Mouse (Mus musculus) midbrain, embryonic 12.5 days (tissue): ENCODE measurements around the gene Tmem128. TPM values are rescaled to one million over a fixed set of nuclear protein-coding genes. Genes with fewer than 3 reads are reported as not detected.

Experiments
- ATAC-seq: fragments of 200-750 bp; cut with Nextera tagmentation; 2 replicates; pipeline ENCODE4 v1.8.0; 2017; ENCODE audit warnings: low read depth, moderate TSS enrichment, moderate library complexity; ENCODE audit not compliant: low FRiP score
- H3K27ac ChIP-seq: fragments of 300-500 bp; sonication (generic); replicated peaks from 2 replicates; pipeline ENCODE4 v1.5.1; 2016; ENCODE audit warnings: mild to moderate bottlenecking
- H3K27me3 ChIP-seq: fragments of 300-500 bp; sonication (generic); 2 replicates; pipeline ENCODE4 v1.6.1; 2016; ENCODE audit warnings: mild to moderate bottlenecking
- H3K36me3 ChIP-seq: fragments of 300-500 bp; sonication (generic); 2 replicates; pipeline ENCODE4 v1.6.1; 2016
- H3K4me1 ChIP-seq: fragments of 300-500 bp; sonication (generic); 2 replicates; pipeline ENCODE4 v1.6.1; 2016
- H3K4me2 ChIP-seq: fragments of 300-500 bp; sonication (generic); replicated peaks from 2 replicates; pipeline ENCODE4 v1.6.1; 2016; ENCODE audit warnings: mild to moderate bottlenecking, moderate library complexity
- H3K4me3 ChIP-seq: fragments of 300-500 bp; sonication (generic); 2 replicates; pipeline ENCODE4 v1.5.1; 2016; ENCODE audit warnings: mild to moderate bottlenecking
- H3K9ac ChIP-seq: fragments of 300-500 bp; sonication (generic); replicated peaks from 2 replicates; pipeline ENCODE4 v1.6.1; 2016; ENCODE audit warnings: mild to moderate bottlenecking, moderate library complexity
- H3K9me3 ChIP-seq: fragments of 300-500 bp; sonication (generic); 2 replicates; pipeline ENCODE4 v1.6.1; 2016; ENCODE audit warnings: mild to moderate bottlenecking
- WGBS: fragments of 180-500 bp; shearing (Covaris S2); methylation state at CpG from one replicate; pipeline ENCODE4 v1.1.7; 2016; 5-methylcytosine and 5-hydroxymethylcytosine counted together
- polyA plus RNA-seq: library from polyadenylated mRNA; unstranded; fragments of >200 nt; fragmentation: Nextera tagmentation; extraction: Ambion mirVana; gene quantifications from 2 replicates; pipeline ENCODE4 v1.2.1, GENCODE M21; 2016

Tmem128 gene
- polyA plus RNA-seq, 1 experiment from 2014 or later, result 88.3 TPM

DNA sequence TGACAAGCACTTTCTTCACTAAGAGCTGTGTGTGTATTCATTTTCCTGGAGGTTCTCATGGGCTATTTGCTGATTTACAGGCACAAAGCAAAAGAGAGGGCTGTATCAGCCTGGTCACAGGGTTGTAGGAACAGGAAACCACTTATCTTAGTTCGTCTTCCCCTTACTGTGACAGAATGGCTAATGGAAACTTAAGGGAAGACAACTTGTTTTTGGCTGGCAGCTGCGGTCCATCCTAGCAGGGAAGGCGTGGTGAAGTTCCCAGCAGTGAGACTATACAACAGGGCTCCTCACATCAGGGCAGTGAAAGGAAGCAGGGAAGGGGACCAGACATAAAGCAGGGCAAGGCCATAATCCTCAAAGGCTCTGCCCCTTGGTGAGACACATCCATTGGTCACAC, 4.3 kb upstream of the Tmem128 start:
- no peak overlapping the region for H3K27ac ChIP-seq
- peaks cover 4% of the 10 kb centered on the region; the same call in 1 of the 2 replicates for H3K27me3 ChIP-seq
- no peaks in the 10 kb centered on the region for H3K36me3 ChIP-seq
- no peak overlapping the region for H3K4me2 ChIP-seq
- no peaks in the 10 kb centered on the region for H3K9me3 ChIP-seq
- H3K4me1 ChIP-seq, result no peaks in the 10 kb centered on the region
- H3K9ac ChIP-seq, result no peak overlapping the region
- WGBS, result 84% methylated on average over 3 of the region's 3 CpGs
- ATAC-seq, result no peak
- no peak overlapping the region for H3K4me3 ChIP-seq

DNA sequence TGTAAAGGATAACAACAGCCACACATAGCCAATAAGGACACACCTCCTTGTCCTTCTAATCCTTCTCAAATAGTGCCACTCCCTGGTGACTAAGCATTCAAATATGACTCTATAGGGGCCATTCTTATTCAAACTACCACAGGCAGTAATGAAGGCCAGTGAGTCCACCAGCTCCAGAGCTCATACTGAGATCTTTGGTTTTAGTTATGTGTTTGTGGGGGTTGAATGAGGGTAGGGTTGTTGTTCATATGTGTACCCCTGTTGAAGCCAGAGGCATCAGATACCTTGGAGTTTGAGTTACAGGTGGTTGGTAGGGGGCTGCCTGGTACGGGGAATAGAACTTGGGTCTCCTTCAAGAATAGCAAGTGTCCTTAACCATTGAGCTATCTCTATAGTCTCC, 3.4 kb upstream of the Tmem128 start:
- no peaks in the 10 kb centered on the region for H3K36me3 ChIP-seq
- H3K4me3 ChIP-seq, result no peak overlapping the region
- H3K4me1 ChIP-seq, result peaks cover 6% of the 10 kb centered on the region
- no peak overlapping the region for H3K27ac ChIP-seq
- ATAC-seq, result no peak
- no peak overlapping the region for H3K4me2 ChIP-seq
- 100% methylated on average over 1 of the region's 1 CpGs for WGBS
- peaks cover 4% of the 10 kb centered on the region; the same call in 1 of the 2 replicates for H3K27me3 ChIP-seq
- no peaks in the 10 kb centered on the region for H3K9me3 ChIP-seq
- H3K9ac ChIP-seq, result no peak overlapping the region

DNA sequence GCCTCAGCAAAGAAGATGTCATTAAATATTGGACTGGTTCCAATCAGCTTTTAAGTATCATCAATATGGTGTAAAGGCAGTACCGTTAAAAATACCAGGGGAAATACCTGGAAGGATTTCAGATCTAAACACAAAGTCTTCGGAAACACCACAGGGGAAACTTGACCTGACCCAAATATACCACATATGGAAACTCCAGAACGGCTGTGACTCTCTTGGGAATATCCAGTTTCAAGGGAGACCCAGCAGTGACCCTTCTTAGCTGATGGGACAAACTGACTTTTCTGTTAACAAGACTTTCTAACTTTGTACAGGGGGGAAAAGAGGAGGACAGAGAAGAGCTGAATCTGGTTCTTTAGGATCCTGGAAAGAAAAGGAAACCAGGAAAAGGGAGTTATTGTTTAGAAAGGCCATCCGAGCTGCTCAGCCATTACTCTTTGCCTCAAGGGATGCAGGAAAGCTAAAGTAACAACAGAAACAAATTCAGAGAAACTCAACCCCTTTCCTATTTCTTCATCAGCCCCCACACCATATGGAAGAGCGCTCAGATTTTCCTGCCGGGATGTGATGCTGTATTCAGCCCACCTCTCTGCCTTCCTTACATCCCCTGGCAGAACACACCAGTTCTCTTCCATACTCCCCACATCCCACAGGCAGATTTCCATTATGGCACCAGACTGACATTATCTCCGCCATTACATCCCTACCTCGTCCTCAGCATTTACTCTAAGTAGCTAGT, 1.8 kb upstream of the Tmem128 start:
- ATAC-seq, result no peak
- Histone ChIP-seq H3K4me2 (no peak overlapping the region), H3K9me3 (no peaks in the 10 kb centered on the region), H3K4me3 (no peak overlapping the region), H3K9ac (no peak overlapping the region), H3K27me3 (peaks cover 4% of the 10 kb centered on the region; the same call in 1 of the 2 replicates), H3K4me1 (peaks cover 6% of the 10 kb centered on the region), H3K27ac (no peak overlapping the region), H3K36me3 (peaks cover 10% of the 10 kb centered on the region)
- WGBS, result 82% methylated on average over 8 of the region's 8 CpGs

DNA sequence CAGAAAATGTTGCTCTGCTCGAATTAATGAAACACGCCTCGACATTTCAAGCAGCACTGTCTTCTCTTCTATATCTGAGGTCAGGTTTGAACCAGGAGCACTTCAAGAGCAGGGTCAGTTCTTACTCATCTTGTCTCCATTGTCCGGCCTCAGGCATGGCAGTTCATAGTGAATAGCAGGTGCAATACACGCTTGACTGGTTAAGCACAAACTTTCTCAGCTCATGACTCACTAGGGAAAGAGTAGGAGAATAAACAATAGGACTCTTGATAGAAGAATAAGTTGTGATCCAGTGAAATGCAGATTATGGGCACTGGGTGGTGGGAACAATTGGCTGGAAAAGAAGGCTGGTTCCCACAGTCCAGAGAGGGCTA, 1.2 kb upstream of the Tmem128 start:
- Histone ChIP-seq H3K4me1 (peaks cover 6% of the 10 kb centered on the region), H3K27me3 (peaks cover 4% of the 10 kb centered on the region; the same call in 1 of the 2 replicates), H3K27ac (no peak overlapping the region), H3K9ac (no peak overlapping the region), H3K9me3 (no peaks in the 10 kb centered on the region), H3K4me2 (no peak overlapping the region), H3K4me3 (no peak overlapping the region), H3K36me3 (peaks cover 15% of the 10 kb centered on the region)
- ATAC-seq, result no peak
- WGBS, result 83% methylated on average over 5 of the region's 5 CpGs

DNA sequence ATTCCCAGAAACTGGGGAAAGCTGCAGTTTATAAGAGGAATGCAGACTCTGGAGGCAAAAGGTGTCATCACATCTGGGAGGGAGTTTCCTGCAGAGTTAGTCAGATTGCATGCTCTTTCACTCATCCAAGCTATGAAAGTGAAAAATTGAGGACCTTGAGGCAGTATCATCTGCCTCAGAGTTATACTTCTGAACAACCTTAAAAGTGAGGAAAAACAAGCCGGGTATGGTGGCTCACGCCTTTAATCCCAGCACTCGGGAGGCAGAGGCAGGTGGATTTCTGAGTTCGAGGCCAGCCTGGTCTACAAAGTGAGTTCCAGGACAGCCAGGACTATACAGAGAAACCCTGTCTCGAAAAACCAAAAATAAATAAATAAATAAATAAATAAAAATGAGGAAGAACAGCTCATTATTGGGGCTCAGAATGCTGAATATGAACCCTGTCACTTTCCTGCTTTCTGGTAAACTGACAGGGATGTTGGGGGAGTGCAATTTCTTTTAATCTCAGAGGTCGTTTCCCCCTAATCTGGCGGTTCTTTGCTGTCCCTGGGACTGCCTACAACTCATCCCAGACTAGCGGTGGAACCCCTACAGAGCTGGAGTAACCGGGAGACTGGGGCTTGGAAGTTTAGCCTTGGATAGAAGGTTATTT, 404 bp upstream of the Tmem128 start:
- Histone ChIP-seq H3K4me2 (peak overlapping the region; percentile 68), H3K9me3 (no peaks in the 10 kb centered on the region), H3K27ac (peak overlapping the region; percentile 63), H3K4me3 (peak overlapping the region; percentile 86), H3K36me3 (peaks cover 24% of the 10 kb centered on the region), H3K27me3 (peaks cover 4% of the 10 kb centered on the region; the same call in 1 of the 2 replicates), H3K9ac (peak overlapping the region; percentile 83), H3K4me1 (peaks cover 6% of the 10 kb centered on the region)
- ATAC-seq, result peak; percentile 32
- WGBS, result 42% methylated on average over 9 of the region's 9 CpGs

DNA sequence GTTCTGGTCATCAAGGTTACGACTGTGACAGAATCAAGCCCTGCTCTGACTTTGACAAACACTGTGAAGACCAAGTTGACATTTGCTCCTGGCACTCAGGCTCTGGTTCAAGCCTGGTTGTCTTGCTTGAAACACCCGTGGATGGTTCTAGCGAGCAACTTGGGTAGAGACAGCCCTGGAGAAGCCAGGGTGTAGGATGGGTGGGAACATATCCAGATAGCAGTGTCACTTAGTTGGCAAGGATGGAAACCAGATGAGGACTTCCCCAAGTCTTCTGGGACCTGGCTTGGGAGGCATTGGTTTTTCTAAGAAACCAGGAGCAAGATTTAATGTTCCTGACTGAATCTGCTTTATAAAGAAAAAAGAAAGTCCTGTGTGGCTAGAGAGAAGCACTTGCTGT, 11.0 kb downstream of the Tmem128 start:
- Histone ChIP-seq H3K27me3 (peaks cover 27% of the 10 kb centered on the region), H3K4me2 (no peak overlapping the region), H3K9me3 (no peaks in the 10 kb centered on the region), H3K4me3 (no peak overlapping the region), H3K27ac (no peak overlapping the region), H3K4me1 (no peaks in the 10 kb centered on the region), H3K9ac (no peak overlapping the region), H3K36me3 (peaks cover 49% of the 10 kb centered on the region)
- ATAC-seq, result no peak
- WGBS, result 90% methylated on average over 3 of the region's 3 CpGs

DNA sequence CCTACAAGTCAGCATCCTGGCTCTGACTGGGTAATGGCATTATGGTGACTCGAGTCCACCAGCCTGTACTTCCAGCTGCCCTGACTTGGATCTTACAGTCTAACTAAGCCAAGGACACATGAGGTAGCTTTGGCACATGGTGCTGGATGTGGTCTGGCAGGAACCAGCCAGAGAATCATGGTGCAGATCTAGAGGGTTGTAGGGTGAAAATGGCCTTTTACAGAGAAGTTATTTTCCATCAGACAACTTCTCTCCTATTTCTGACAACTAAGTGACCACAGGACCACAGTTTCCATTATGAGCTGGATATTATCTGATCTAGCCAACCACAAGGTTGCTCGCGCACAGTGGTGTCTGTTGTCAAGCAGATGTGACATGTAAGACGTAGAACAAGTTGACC, 13.8 kb downstream of the Tmem128 start:
- peaks cover 55% of the 10 kb centered on the region for H3K27me3 ChIP-seq

DNA sequence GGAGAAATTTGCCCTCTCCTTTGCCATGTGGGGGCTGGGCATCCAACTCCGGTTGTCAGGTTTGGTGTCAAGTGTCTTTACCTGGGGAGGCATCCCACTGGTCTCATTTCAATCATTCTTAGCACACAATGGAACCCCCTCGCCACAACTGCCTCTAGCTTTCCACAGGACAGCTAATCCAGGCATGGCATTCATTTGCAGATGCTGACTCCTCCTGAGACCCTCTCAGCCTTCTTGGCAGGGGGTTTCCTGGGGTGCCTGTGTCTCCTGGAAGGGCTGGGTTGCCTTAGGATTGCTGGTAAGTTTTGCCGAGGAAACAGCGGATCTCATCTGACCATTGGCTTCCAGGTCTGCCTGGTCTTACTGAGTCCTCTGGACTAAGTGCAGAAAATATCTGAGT, 15.8 kb downstream of the Tmem128 start, which contains the start of gene Otop1:
Gene Otop1, plus strand, starts transcription at position 202 of the 400 bp plus-strand sequence.
- no peak for ATAC-seq
- peaks cover 71% of the 10 kb centered on the region for H3K27me3 ChIP-seq

More for the DNA sequence above, 13.8 kb downstream of the Tmem128 start:
- Histone ChIP-seq H3K9ac (no peak overlapping the region), H3K27ac (no peak overlapping the region), H3K4me2 (no peak overlapping the region), H3K36me3 (peaks cover 23% of the 10 kb centered on the region), H3K4me1 (peaks cover 17% of the 10 kb centered on the region), H3K9me3 (no peaks in the 10 kb centered on the region), H3K4me3 (no peak overlapping the region)
- 88% methylated on average over 4 of the region's 4 CpGs for WGBS
- no peak for ATAC-seq

DNA sequence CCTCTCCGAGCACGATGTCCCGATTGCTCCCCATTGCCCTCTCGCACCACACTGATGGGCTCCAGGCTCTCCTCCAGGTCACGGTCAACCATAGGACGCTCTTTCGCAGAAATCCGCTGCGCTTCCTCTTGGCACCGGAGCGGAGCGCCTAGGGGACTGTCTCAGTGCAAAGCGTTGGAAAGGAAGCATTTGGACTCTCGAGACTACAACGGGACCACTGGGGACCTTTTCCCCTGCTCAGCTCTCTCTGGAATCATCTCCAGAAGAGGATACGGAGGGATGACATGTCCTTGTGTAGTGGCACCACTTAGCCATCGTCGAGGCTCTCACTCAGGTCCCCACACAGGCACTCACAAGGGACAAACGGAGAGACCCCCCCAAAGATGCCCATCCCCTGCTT, 16.5 kb downstream of the Tmem128 start:
- no peak for ATAC-seq

More for the DNA sequence above, 15.8 kb downstream of the Tmem128 start, which contains the start of gene Otop1:
- H3K36me3 ChIP-seq, result peaks cover 10% of the 10 kb centered on the region
- H3K4me2 ChIP-seq, result peak within 1 kb of the TSS; percentile 50
- H3K4me1 ChIP-seq, result peaks cover 17% of the 10 kb centered on the region
- no peak within 1 kb of the TSS for H3K27ac ChIP-seq
- under 1% methylated on average over 4 of the region's 4 CpGs for WGBS
- no peaks in the 10 kb centered on the region for H3K9me3 ChIP-seq
- peak within 1 kb of the TSS; percentile 36 for H3K4me3 ChIP-seq
- H3K9ac ChIP-seq, result no peak within 1 kb of the TSS

DNA sequence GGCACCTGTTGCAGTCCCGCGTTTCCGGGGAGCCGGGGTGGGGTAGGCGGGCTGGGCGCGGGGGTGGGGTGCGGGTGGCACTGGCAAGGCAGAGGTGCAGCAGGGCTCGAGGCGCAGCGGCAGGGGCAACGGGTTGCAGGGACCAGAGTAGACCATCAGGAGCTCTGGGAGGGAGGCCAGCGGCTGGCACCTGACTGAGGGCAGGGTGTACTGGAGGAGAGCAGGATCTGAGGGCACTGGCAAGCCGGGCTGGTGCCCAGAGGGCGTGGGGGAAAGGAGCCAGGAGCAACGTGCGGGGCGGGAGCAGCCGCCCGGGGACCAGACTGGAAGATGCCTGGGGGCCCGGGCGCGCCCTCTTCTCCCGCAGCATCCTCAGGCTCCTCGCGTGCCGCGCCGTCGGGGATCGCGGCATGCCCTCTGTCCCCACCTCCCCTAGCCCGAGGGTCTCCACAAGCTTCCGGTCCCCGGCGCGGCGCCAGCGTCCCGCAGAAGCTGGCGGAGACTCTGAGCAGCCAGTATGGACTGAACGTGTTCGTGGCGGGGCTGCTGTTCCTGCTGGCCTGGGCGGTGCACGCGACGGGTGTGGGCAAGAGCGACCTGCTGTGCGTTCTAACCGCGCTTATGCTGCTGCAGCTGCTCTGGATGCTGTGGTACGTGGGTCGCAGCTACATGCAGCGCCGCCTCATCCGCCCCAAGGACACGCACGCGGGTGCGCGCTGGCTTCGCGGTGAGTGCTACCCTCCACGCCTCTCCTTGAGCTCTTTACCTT, 17.3 kb downstream of the Tmem128 start:
- peaks cover 83% of the 10 kb centered on the region for H3K27me3 ChIP-seq
- no peaks in the 10 kb centered on the region for H3K9me3 ChIP-seq
- peak overlapping the region; percentile 50 for H3K4me2 ChIP-seq
- WGBS, result 2% methylated on average over 65 of the region's 65 CpGs
- no peak overlapping the region for H3K27ac ChIP-seq
- no peaks in the 10 kb centered on the region for H3K36me3 ChIP-seq
- peak; percentile 59; the same call in 1 of the 2 replicates for ATAC-seq
- H3K4me3 ChIP-seq, result peak overlapping the region; percentile 36
- H3K9ac ChIP-seq, result peak overlapping the region; percentile 24; the same call in 1 of the 2 replicates
- H3K4me1 ChIP-seq, result peaks cover 17% of the 10 kb centered on the region

More for the DNA sequence above, 16.5 kb downstream of the Tmem128 start:
- peak overlapping the region; percentile 36 for H3K4me3 ChIP-seq
- WGBS, result 1% methylated on average over 19 of the region's 19 CpGs
- H3K4me2 ChIP-seq, result peak overlapping the region; percentile 50
- peaks cover 76% of the 10 kb centered on the region for H3K27me3 ChIP-seq
- peaks cover 17% of the 10 kb centered on the region for H3K4me1 ChIP-seq
- H3K9me3 ChIP-seq, result no peaks in the 10 kb centered on the region
- H3K27ac ChIP-seq, result no peak overlapping the region
- peaks cover 4% of the 10 kb centered on the region for H3K36me3 ChIP-seq
- no peak overlapping the region for H3K9ac ChIP-seq

DNA sequence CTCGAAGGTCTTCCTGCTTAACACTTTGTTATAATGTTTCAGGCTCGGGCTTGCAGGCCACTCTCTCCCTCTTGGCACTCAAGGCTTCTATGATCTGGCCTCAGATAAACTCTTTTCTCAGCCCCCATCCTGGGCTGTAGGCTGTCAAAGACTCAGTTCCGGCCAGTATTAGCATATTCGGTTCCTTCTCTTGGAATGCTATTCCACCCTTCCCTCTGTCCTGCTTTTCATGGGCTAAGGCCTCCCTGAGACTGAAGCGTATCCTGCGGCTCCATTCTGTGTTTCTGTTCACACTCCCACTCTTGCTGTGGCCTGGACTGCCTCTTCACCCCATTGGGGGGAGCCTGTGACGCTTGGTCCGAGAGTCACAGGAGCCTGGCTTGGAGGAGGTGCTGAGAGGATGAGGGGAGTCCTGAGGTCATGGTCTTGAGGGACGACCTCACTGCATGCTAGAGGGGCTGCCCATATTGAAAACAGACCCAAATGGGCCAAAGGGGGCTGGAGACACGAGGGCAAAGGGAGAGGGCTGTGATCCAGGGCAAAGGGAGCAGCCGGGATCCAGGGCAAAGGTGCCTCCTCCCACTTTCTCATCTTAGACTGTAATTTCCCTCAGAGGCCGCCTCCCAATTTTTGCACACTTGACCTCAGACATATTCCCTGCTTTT, 18.1 kb downstream of the Tmem128 start:
- no peaks in the 10 kb centered on the region for H3K36me3 ChIP-seq
- H3K27me3 ChIP-seq, result peaks cover 87% of the 10 kb centered on the region
- H3K4me1 ChIP-seq, result peaks cover 17% of the 10 kb centered on the region
- no peak overlapping the region for H3K9ac ChIP-seq
- H3K4me3 ChIP-seq, result peak overlapping the region; percentile 36; the same call in 1 of the 2 replicates
- no peak for ATAC-seq
- H3K9me3 ChIP-seq, result no peaks in the 10 kb centered on the region
- WGBS, result 19% methylated on average over 12 of the region's 12 CpGs
- peak overlapping the region; percentile 50 for H3K4me2 ChIP-seq
- no peak overlapping the region for H3K27ac ChIP-seq
